Mouse (Mus musculus): ENCODE measurements around the gene Syne3. TPM values are rescaled to one million over a fixed set of nuclear protein-coding genes. Genes with fewer than 3 reads are reported as not detected.

Gene Syne3
- total RNA-seq, 1 experiment from 2014 or later: 53.9 TPM

DNA sequence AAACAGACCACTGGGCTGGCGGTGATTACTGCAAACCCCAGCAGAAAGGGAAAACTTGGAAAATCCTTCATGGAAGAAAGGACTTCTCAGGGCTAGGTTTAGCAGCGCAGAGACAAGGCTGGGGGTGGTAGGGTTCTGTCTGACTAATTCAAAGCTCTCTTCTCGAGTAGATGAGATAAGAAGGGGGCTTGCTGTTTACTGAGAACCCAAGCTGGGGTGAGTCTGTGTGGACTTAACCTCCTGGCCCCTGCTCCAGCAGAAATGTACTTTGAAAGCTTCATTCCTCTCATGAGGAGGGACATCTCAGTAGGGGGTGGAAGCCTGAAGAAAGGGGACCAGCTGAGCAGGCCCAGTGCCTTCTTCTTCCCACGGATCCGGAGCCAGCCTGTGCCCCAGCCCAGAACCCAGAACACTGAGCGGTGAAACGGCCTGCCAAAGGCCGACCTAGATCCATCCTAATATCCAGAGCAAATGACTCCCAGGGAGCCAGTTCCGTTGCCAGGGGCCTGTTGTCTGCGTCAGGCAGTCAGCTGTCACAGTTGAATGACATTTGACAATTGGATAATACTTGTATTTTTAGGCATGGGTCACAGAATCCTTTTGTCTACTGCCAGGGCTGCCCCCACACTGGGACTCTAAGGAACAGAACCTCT lies 97.2 kb downstream of the Syne3 start:
- ATAC-seq (replicated peaks; ENCODE audit: insufficient number of reproducible peaks, low FRiP score, low TSS enrichment, poor library complexity, severe bottlenecking): no peak

DNA sequence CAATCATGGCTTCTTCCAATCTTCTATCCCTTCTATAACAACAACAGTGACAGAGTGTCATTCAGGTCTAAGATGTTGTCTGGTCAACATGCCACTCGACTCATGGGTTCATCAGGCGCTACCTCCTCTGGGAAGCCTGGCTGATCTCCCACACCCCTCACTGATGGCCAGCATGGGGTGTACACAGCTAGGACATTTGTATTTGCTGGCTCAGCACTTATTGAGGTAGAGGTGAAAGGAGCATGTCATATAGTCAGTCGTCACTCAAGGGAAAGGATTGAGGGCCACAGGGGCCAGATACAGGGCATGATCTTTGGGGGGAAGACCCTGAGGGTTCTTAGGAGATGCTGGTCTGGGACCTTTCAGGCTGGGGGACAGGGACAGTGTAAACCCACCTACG lies 99.9 kb downstream of the Syne3 start:
- no peak for ATAC-seq (replicated peaks; ENCODE audit: insufficient number of reproducible peaks, low FRiP score, low TSS enrichment, poor library complexity, severe bottlenecking)

DNA sequence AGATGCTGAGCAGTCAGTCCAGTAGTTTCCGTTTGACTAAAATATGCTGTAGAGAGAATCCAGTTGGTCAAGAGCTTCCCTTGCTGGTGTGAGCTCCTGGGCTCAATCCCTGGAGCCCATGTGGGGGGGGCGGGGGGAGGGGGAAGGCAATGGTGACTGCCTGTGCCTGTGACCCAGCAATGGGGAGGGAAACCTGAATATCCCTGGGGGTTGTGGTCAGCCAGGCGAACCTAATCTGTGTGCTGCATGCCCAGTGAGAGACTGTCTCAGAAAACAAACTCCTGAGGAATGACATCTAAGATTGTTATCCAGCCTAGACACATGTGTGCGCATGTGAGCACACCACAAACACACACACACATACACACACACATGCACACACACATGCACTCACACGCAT lies 100.6 kb downstream of the Syne3 start:
- ATAC-seq (replicated peaks; ENCODE audit: insufficient number of reproducible peaks, low FRiP score, low TSS enrichment, poor library complexity, severe bottlenecking): no peak

GRCm38 (mm10) chr12:104908024-104908781 lies 101.4 kb downstream of the Syne3 start:
- ATAC-seq (replicated peaks; ENCODE audit: insufficient number of reproducible peaks, low FRiP score, low TSS enrichment, poor library complexity, severe bottlenecking): no peak

DNA sequence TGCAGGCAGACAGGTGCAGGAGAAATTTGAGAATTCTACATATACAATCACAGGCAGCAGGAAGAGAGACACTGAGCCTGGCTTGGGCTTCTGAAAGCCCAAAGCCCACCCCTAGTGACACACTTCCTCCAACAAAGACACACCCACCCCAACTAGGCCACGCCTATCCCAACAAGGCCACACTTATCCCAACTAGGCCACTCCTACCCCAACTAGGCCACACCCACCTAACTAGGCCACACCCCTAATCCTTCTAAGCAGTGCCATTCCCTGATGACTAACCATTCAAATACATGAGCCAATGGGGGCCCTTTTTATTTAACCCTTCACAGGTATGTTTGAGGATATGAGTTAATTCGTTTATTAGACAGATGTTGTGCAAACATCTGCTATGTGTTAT lies 102.5 kb downstream of the Syne3 start:
- ATAC-seq (replicated peaks; ENCODE audit: insufficient number of reproducible peaks, low FRiP score, low TSS enrichment, poor library complexity, severe bottlenecking): no peak

DNA sequence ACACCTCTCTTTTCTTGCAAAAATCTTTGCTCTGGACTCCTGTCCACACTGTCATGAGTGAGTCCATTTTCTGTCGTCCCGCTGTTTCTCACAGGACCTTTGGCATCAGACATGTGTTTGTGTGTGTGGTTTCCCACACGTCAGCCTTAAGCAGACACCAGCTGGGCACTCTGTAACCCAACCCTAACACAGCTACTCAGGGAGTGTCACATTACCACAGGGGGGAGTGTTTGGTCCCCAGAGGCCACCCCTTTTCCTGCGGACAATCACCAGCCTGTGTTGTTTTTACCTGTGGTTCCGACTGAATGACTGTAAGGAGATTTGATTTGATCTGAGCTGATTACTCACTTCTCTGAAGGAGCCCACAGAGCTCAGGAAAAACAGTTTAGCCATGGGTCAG lies 105.5 kb downstream of the Syne3 start:
- ATAC-seq (replicated peaks; ENCODE audit: insufficient number of reproducible peaks, low FRiP score, low TSS enrichment, poor library complexity, severe bottlenecking): 0 out of 2 replicates have a peak, but pooled peaks have one; percentile 33

DNA sequence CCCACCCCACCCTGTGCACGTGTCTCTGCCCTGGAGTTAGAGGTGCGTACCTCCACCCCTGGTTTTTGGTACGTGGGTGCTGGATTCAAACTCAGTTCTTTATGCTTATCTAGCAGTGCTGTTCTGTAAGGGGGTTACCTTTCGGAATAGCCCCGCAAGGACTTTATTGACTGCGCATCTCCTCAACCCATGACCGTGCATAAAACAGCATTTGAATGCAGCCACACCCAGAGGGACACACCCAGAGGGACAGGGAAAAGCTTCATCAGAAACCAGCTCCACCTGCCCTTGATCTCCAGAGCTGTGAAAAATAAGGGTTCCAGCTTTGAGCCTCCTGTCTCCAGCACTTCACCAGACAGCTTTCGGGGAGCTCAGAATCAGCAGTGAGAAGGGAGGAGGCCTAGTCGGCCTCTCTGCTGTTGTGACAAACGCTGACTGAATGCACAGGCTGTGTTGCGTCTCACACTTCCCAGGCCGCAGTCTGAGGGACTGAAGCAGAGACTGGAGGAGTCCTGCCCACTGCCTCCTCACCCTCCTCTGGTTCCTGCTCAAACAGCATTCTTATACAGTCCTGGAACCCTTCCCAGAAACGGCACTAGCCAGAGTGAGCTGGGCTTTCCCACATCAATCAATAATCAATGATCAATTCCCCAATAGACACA lies 107.1 kb downstream of the Syne3 start:
- no peak for ATAC-seq (replicated peaks; ENCODE audit: insufficient number of reproducible peaks, low FRiP score, low TSS enrichment, poor library complexity, severe bottlenecking)

- no peak for ATAC-seq (replicated peaks; ENCODE audit: insufficient number of reproducible peaks, low FRiP score, low TSS enrichment, poor library complexity, severe bottlenecking)
Observed at GRCm38 (mm10) chr12:104901320-104901719, 108.3 kb downstream of the Syne3 start.

- ATAC-seq (replicated peaks; ENCODE audit: insufficient number of reproducible peaks, low FRiP score, low TSS enrichment, poor library complexity, severe bottlenecking): no peak
Observed at GRCm38 (mm10) chr12:104899835-104900234, 109.8 kb downstream of the Syne3 start.

DNA sequence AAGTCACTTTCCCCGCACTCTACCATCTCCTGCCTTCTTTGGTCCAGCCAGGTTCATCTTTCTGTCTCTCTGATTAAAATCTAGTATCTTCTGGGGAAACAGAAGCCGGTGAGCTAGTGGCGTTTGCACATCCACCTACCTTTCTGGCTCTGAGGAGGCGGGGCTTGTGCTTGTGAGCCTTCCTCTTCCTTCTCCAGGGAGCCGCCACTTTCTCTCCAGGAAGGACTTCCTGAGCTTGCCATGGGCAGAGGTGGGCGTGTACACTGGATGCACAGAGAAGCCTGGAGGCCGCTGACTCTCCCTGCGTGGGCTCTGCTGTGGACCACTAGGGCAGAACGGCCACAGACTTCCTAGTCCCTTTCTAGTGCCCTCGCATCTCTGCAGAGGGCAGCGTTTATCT lies 110.4 kb downstream of the Syne3 start:
- ATAC-seq (replicated peaks; ENCODE audit: insufficient number of reproducible peaks, low FRiP score, low TSS enrichment, poor library complexity, severe bottlenecking): no peak

GRCm38 (mm10) chr12:104898718-104899117 lies 110.9 kb downstream of the Syne3 start:
- ATAC-seq (replicated peaks; ENCODE audit: insufficient number of reproducible peaks, low FRiP score, low TSS enrichment, poor library complexity, severe bottlenecking): no peak

- ATAC-seq (replicated peaks; ENCODE audit: insufficient number of reproducible peaks, low FRiP score, low TSS enrichment, poor library complexity, severe bottlenecking): no peak
Observed at GRCm38 (mm10) chr12:104897051-104897618, 112.5 kb downstream of the Syne3 start.

- ATAC-seq (replicated peaks; ENCODE audit: insufficient number of reproducible peaks, low FRiP score, low TSS enrichment, poor library complexity, severe bottlenecking): no peak
Observed at GRCm38 (mm10) chr12:104896640-104897039, 113.0 kb downstream of the Syne3 start.

DNA sequence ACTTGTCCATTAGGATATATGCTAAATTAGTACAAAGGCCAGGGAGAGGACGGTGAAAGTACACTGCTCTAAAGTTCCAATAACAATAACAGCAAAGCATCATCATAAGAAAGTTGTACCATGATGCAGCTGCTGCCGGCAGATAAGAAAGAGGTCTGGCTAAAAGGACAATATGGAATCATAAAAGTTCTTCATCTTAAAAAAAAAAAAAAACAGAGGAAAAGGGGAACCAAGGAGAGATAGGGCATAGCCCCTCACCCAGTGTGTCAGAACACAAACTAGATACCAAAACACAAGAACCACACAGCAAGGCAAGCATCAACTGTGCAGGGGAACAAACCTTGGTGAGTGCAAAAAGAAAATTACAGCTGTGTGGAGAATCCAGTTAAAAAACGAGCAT lies 117.4 kb downstream of the Syne3 start:
- ATAC-seq (replicated peaks; ENCODE audit: insufficient number of reproducible peaks, low FRiP score, low TSS enrichment, poor library complexity, severe bottlenecking): no peak

GRCm38 (mm10) chr12:104890066-104890465 lies 119.5 kb downstream of the Syne3 start:
- no peak for ATAC-seq (replicated peaks; ENCODE audit: insufficient number of reproducible peaks, low FRiP score, low TSS enrichment, poor library complexity, severe bottlenecking)

- ATAC-seq (replicated peaks; ENCODE audit: insufficient number of reproducible peaks, low FRiP score, low TSS enrichment, poor library complexity, severe bottlenecking): no peak
Observed at GRCm38 (mm10) chr12:104886104-104886503, 123.5 kb downstream of the Syne3 start.

GRCm38 (mm10) chr12:104882533-104882932 lies 127.1 kb downstream of the Syne3 start:
- ATAC-seq (replicated peaks; ENCODE audit: insufficient number of reproducible peaks, low FRiP score, low TSS enrichment, poor library complexity, severe bottlenecking): no peak

DNA sequence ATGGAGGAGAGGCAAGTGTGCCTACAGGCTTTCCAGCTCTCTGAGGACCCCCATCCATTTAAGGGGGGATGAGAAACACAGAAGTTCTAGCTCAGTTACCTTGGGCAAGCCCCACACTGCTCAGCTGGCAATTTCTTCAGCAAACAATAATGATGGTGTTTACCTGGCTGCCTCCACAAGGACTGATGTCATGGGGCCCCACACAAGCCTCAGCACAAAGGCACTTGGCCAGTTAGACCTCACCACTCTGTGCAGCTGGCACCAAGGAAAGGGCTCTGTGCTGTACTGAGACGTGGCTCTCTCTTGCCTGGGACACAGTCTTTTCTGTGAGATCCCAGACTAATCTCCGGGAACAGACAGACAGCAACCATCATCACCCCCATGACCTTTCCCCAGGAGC lies 127.5 kb downstream of the Syne3 start:
- no peak for ATAC-seq (replicated peaks; ENCODE audit: insufficient number of reproducible peaks, low FRiP score, low TSS enrichment, poor library complexity, severe bottlenecking)

- ATAC-seq (replicated peaks; ENCODE audit: insufficient number of reproducible peaks, low FRiP score, low TSS enrichment, poor library complexity, severe bottlenecking): no peak
Observed at GRCm38 (mm10) chr12:104881518-104882060, 128.0 kb downstream of the Syne3 start.

Measured in monocyte, adult 5-6 weeks (primary cell).